Mouse (Mus musculus): ENCODE measurements around the gene Chd6. TPM values are rescaled to one million over a fixed set of nuclear protein-coding genes. Genes with fewer than 3 reads are reported as not detected.

Gene Chd6
- polyA plus RNA-seq, 1 experiment from 2014 or later, result 19.0 TPM

DNA sequence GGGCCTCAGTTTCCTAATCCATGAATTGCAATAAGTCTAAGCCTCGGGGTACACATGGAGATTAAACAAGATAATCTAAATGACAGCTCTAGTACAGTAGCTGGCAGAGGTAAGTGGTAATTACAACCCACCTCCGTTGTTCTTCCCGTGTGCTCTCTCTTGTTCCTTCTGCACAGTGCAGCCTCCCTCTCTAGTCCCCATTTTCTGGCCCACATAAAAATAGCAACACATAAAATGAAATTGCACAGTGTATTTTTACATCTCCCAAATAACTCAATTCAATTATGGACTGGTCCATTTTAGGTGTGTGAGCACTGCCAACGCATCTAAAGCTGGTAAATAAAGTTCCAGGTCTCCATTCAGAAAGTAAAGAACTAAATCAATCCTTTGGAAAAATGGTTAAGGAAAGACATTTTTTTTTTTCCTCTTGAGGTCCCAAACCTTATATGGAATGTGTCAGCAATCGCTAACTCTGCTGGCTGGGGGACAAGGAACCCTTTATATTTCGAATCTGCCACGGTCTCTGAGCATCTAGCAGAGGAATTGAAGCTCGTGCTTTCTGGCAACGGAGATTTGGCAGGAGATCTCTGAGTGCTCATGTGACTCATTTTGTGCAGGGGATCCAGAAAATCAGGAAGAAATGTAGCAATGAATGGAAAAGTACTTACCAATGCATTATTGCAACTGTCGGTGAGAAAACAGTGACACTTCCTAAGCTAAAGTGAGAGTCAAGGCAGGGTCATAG, 19.7 kb upstream of the Chd6 start:
- DNase-seq (ENCODE audit: low spot score) (no peak), ATAC-seq (replicated peaks; ENCODE audit: low FRiP score) (no peak)
- no peaks in the 10 kb centered on the region for H3K36me3 ChIP-seq (ENCODE audit: control insufficient read depth, insufficient read depth, low read length)
- no peak overlapping the region for H3K4me3 ChIP-seq (ENCODE audit: low read depth, low read length)
- no peak overlapping the region for H3K4me2 ChIP-seq
- no peak overlapping the region for H3K27ac ChIP-seq (ENCODE audit: low read depth, low read length)
- no peaks in the 10 kb centered on the region for H3K9me3 ChIP-seq (ENCODE audit: control insufficient read depth, low read length)
- H3K9ac ChIP-seq (ENCODE audit: low read depth, low read length), result no peak overlapping the region
- H3K27me3 ChIP-seq (replicated peaks; ENCODE audit: control insufficient read depth, insufficient read depth, low read length), result no peaks in the 10 kb centered on the region
- 78% methylated on average over 10 of the region's 10 CpGs for WGBS
- H3K4me1 ChIP-seq (replicated peaks; ENCODE audit: control insufficient read depth, insufficient read depth, low read length), result no peaks in the 10 kb centered on the region

DNA sequence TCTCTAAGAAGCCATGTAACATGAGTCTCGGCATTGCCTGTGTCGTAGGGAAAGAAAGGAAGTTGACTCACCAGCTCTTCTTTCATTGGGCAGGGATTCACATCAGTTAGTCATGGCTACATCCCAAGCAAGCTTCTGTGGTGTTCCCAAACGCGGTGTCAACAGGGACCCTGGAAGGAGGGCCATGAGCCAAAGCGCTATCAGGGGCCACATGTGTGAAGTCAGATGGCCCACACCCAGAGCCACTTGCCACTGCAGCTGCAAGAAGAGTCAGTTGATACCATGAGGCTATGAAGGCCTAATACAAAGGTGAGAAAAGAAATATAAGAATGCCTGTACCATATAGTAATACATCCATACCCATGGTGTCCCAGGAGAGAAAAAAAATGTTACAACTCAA, 3.1 kb upstream of the Chd6 start:
- Histone ChIP-seq H3K36me3 (ENCODE audit: control insufficient read depth, insufficient read depth, low read length) (no peaks in the 10 kb centered on the region), H3K9ac (ENCODE audit: low read depth, low read length) (no peak overlapping the region), H3K9me3 (ENCODE audit: control insufficient read depth, low read length) (no peaks in the 10 kb centered on the region), H3K27ac (ENCODE audit: low read depth, low read length) (no peak overlapping the region), H3K27me3 (replicated peaks; ENCODE audit: control insufficient read depth, insufficient read depth, low read length) (no peaks in the 10 kb centered on the region), H3K4me1 (replicated peaks; ENCODE audit: control insufficient read depth, insufficient read depth, low read length) (peaks cover 12% of the 10 kb centered on the region), H3K4me3 (ENCODE audit: low read depth, low read length) (no peak overlapping the region), H3K4me2 (no peak overlapping the region)
- WGBS, result 82% methylated on average over 5 of the region's 5 CpGs
- ATAC-seq (replicated peaks; ENCODE audit: low FRiP score), result no peak
- DNase-seq (ENCODE audit: low spot score), result no peak

DNA sequence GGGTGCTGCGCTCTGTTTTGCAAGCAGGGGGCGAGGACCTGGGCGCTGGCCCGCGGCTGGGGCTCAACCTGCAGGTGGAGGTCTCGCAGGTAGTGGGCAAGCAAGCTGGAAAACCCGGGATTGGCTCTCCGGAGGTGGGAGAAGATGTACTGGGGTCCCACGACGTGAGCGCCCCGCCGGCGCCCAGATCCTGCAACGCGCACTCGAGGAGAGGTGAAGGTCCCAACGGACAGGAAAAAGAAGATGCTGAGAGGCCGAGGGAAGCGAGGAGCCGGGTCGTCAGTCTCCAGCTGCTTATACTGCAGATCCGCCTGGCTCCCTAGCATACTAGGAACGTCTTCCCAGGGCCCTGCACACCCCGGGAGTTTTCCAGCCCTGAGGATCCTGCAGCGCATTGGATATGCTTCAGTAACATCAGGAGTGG, 535 bp upstream of the Chd6 start:
- peak overlapping the region; percentile 62 for H3K9ac ChIP-seq (ENCODE audit: low read depth, low read length)
- no peaks in the 10 kb centered on the region for H3K36me3 ChIP-seq (ENCODE audit: control insufficient read depth, insufficient read depth, low read length)
- ATAC-seq (replicated peaks; ENCODE audit: low FRiP score) (peak; percentile 7; the same call in 1 of the 2 replicates), DNase-seq (ENCODE audit: low spot score) (no peak)
- peak overlapping the region; percentile 94 for H3K4me2 ChIP-seq
- H3K4me1 ChIP-seq (replicated peaks; ENCODE audit: control insufficient read depth, insufficient read depth, low read length), result peaks cover 12% of the 10 kb centered on the region
- no peak overlapping the region for H3K27ac ChIP-seq (ENCODE audit: low read depth, low read length)
- under 1% methylated on average over 24 of the region's 26 CpGs for WGBS
- no peaks in the 10 kb centered on the region for H3K27me3 ChIP-seq (replicated peaks; ENCODE audit: control insufficient read depth, insufficient read depth, low read length)
- peak overlapping the region; percentile 83 for H3K4me3 ChIP-seq (ENCODE audit: low read depth, low read length)
- no peaks in the 10 kb centered on the region for H3K9me3 ChIP-seq (ENCODE audit: control insufficient read depth, low read length)

DNA sequence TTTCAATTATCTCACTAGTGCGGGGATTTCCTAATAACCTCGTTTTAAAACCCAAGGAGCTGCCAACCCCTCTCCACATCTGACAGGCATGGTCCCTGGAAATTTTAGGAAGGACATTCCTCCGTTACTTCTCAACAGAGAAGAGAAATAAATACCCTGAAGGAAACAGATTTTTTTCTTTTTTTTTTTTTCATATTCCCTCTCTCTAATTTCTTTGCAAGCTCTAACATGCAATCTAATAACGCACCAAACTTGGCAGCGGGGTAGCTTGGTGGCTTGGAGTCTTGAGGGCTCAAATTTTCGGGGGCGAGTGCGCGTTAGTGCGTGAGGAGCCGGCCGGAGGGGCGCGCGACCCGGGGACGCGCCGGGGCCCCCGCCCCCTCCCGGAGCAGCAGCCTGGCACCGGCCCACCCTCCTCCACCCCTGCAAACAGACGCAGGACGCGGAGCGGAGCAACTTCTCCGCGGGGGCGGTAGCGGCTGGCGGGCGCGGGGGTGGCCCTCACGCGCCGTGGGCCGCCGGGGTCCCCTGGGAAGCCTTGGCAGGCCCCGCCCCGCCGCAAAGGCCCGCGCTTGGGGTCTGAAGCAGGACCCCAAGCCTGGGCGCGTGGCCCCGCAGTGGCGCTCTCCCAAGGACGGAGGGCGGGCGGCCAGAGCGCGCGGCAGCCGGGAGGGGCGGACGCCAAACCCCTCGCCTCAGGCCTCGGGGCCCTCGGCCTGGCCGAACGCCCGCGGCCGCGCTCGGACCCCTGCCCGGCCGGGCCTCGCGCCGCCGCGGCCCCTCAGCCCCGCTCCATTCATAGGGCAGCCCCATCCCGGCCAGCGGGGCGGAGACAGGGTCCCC, 569 bp downstream of the Chd6 start:
- Histone ChIP-seq H3K4me2 (peak overlapping the region; percentile 73), H3K9me3 (ENCODE audit: control insufficient read depth, low read length) (no peaks in the 10 kb centered on the region), H3K36me3 (ENCODE audit: control insufficient read depth, insufficient read depth, low read length) (no peaks in the 10 kb centered on the region), H3K4me1 (replicated peaks; ENCODE audit: control insufficient read depth, insufficient read depth, low read length) (peaks cover 12% of the 10 kb centered on the region), H3K27me3 (replicated peaks; ENCODE audit: control insufficient read depth, insufficient read depth, low read length) (no peaks in the 10 kb centered on the region), H3K4me3 (ENCODE audit: low read depth, low read length) (peak overlapping the region; percentile 83), H3K27ac (ENCODE audit: low read depth, low read length) (peak overlapping the region; percentile 96), H3K9ac (ENCODE audit: low read depth, low read length) (peak overlapping the region; percentile 91)
- under 1% methylated on average over 60 of the region's 77 CpGs for WGBS
- ATAC-seq (replicated peaks; ENCODE audit: low FRiP score) (peak; percentile 56), DNase-seq (ENCODE audit: low spot score) (peak; percentile 54)

DNA sequence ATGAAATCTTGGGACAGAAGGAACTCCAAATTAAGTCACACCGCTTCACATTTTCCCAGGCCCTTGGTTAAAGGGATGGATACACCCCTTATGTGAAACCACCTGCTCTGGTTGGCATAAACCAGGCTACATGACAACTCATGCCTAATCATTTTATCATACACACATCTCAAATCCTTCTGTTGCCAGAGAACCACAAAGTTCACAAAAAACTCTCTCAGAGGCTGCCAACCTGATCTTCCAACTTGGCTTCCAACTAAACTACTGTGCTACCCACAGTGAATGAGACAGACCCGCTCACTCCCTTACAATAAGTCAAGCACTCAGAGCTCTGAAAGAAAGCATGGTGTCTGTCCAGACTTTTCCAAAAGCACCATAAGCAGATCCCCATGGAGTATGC, 1.6 kb downstream of the Chd6 start:
- WGBS, result 91% methylated on average over 2 of the region's 2 CpGs
- DNase-seq (ENCODE audit: low spot score) (no peak), ATAC-seq (replicated peaks; ENCODE audit: low FRiP score) (no peak)
- Histone ChIP-seq H3K9me3 (ENCODE audit: control insufficient read depth, low read length) (no peaks in the 10 kb centered on the region), H3K4me1 (replicated peaks; ENCODE audit: control insufficient read depth, insufficient read depth, low read length) (peaks cover 13% of the 10 kb centered on the region), H3K4me2 (peak overlapping the region; percentile 73; the same call in 1 of the 2 replicates), H3K9ac (ENCODE audit: low read depth, low read length) (no peak overlapping the region), H3K27ac (ENCODE audit: low read depth, low read length) (no peak overlapping the region), H3K27me3 (replicated peaks; ENCODE audit: control insufficient read depth, insufficient read depth, low read length) (no peaks in the 10 kb centered on the region), H3K4me3 (ENCODE audit: low read depth, low read length) (peak overlapping the region; percentile 83; the same call in 1 of the 2 replicates), H3K36me3 (ENCODE audit: control insufficient read depth, insufficient read depth, low read length) (no peaks in the 10 kb centered on the region)

DNA sequence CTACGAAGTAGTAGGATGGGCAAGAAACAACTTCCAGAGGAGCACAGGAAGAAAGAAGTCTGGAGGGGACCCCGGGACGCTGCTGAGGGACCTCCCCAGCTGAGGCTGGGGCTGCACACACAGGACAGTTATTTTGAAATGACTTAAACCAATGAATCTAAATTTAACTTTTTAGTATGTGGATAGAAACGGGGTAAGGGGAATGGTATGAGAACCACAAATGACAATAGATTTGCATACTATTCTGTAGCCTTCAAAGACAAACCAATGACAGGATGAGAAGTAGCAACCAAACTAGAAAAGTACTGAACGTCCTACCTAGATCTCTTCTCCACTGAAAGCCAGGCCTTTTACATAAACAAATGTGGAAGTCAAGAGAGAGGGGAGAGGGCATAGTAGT, 5.1 kb downstream of the Chd6 start:
- H3K9me3 ChIP-seq (ENCODE audit: control insufficient read depth, low read length), result no peaks in the 10 kb centered on the region
- ATAC-seq (replicated peaks; ENCODE audit: low FRiP score) (no peak), DNase-seq (ENCODE audit: low spot score) (no peak)
- H3K36me3 ChIP-seq (ENCODE audit: control insufficient read depth, insufficient read depth, low read length), result no peaks in the 10 kb centered on the region
- no peak overlapping the region for H3K9ac ChIP-seq (ENCODE audit: low read depth, low read length)
- no peaks in the 10 kb centered on the region for H3K27me3 ChIP-seq (replicated peaks; ENCODE audit: control insufficient read depth, insufficient read depth, low read length)
- H3K27ac ChIP-seq (ENCODE audit: low read depth, low read length), result no peak overlapping the region
- 70% methylated on average over 5 of the region's 5 CpGs for WGBS
- no peak overlapping the region for H3K4me3 ChIP-seq (ENCODE audit: low read depth, low read length)
- H3K4me2 ChIP-seq, result no peak overlapping the region
- H3K4me1 ChIP-seq (replicated peaks; ENCODE audit: control insufficient read depth, insufficient read depth, low read length), result peaks cover 11% of the 10 kb centered on the region

DNA sequence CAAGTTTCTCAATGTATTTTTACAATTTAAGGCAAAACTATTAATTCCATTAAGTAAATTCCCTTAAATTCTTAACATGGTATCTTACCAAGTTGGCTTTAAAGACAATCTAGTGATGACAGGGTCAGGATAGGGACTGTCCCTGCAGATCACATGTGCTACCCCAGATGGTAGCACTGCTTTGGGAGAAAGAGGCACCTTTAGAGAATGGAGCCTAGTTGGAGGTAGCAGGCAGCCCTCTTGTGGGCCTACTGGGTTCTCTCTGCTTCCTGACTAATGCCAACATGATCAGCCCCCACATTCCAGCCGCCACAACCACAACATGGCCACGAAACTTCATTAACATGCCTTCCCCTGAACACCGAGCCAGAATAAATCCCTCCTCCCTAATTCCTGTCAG, 6.8 kb downstream of the Chd6 start:
- no peak for DNase-seq (ENCODE audit: low spot score)
- no peak overlapping the region for H3K4me3 ChIP-seq (ENCODE audit: low read depth, low read length)

DNA sequence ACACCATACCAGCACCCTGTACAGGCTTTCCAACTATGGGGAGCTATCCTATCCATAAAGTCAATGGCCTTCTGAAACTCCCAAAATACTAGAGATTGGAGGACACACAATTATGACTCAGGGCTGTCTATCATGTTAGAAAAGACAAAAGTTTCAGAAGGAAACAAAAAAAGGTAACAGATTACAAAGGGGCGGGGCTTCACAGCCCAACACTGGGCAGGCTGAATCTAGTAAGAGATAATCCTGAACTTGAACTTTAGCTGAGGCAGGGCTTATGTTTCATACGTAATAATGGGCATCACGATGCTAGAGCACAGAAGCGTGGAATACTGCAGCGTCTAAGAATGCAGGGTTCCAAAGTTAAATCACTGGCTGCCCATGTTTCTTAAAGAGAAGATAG, 11.1 kb downstream of the Chd6 start:
- H3K27ac ChIP-seq (ENCODE audit: low read depth, low read length), result no peak overlapping the region
- no peaks in the 10 kb centered on the region for H3K9me3 ChIP-seq (ENCODE audit: control insufficient read depth, low read length)
- WGBS, result 87% methylated on average over 5 of the region's 5 CpGs
- H3K4me1 ChIP-seq (replicated peaks; ENCODE audit: control insufficient read depth, insufficient read depth, low read length), result peaks cover 7% of the 10 kb centered on the region
- no peaks in the 10 kb centered on the region; the same call in 1 of the 2 replicates for H3K36me3 ChIP-seq (ENCODE audit: control insufficient read depth, insufficient read depth, low read length)
- H3K4me2 ChIP-seq, result no peak overlapping the region
- no peak overlapping the region for H3K9ac ChIP-seq (ENCODE audit: low read depth, low read length)
- no peak overlapping the region for H3K4me3 ChIP-seq (ENCODE audit: low read depth, low read length)
- DNase-seq (ENCODE audit: low spot score), result no peak
- ATAC-seq (replicated peaks; ENCODE audit: low FRiP score), result no peak
- no peaks in the 10 kb centered on the region for H3K27me3 ChIP-seq (replicated peaks; ENCODE audit: control insufficient read depth, insufficient read depth, low read length)

More for the DNA sequence above, 6.8 kb downstream of the Chd6 start:
- no peak overlapping the region for H3K27ac ChIP-seq (ENCODE audit: low read depth, low read length)
- H3K9me3 ChIP-seq (ENCODE audit: control insufficient read depth, low read length), result no peaks in the 10 kb centered on the region
- 56% methylated on average over 3 of the region's 3 CpGs for WGBS
- H3K4me1 ChIP-seq (replicated peaks; ENCODE audit: control insufficient read depth, insufficient read depth, low read length), result peaks cover 3% of the 10 kb centered on the region
- ATAC-seq (replicated peaks; ENCODE audit: low FRiP score), result no peak
- H3K4me2 ChIP-seq, result no peak overlapping the region
- H3K9ac ChIP-seq (ENCODE audit: low read depth, low read length), result no peak overlapping the region
- no peaks in the 10 kb centered on the region for H3K36me3 ChIP-seq (ENCODE audit: control insufficient read depth, insufficient read depth, low read length)
- H3K27me3 ChIP-seq (replicated peaks; ENCODE audit: control insufficient read depth, insufficient read depth, low read length), result no peaks in the 10 kb centered on the region
